In genomic region chr2:91682850-91683249, GRCm38 (mm10) we compare ENCODE assay signal across 8 mouse cellular contexts. TPM values are rescaled to one million over a fixed set of nuclear protein-coding genes. Genes with fewer than 3 reads are reported as not detected.
A peak's percentile ranks its signal among the peaks of the same experiment; 100 is the strongest.
DNase-seq lines count a peak whose midpoint lies in the region.

No protein-coding gene starts in this region.

- peak; percentile 17 to 59 for DNase-seq in adrenal gland, postnatal 36 days
- no peak for DNase-seq in adrenal gland, postnatal 25 days
- peak; percentile 59 for DNase-seq in urinary bladder, postnatal 14 days (ENCODE audit: low spot score)
- no peak for DNase-seq in urinary bladder, postnatal 36 days (ENCODE audit: low spot score in 2 of 2)
- peak; percentile 33 for DNase-seq in fibroblast of lung, adult 2 months (ENCODE audit: low read depth)
- DNase-seq in layer of hippocampus, adult 9-10 months (ENCODE audit: low spot score), result peak; percentile 44
- peak; percentile 88 for DNase-seq in lung, postnatal 10 days
- DNase-seq in thymus, postnatal 4 days, result peak; percentile 59

RNA-seq across cellular contexts. Expression of gene Atg13, which starts 27.5 kb away (rescaled TPM):
- 10 to 100 TPM; 47.8 to 82.8 TPM for total RNA-seq in adrenal gland, postnatal 36 days (2021)
- total RNA-seq in adrenal gland, postnatal 25 days (2021), result 67.5 and 84.1 TPM in 2 replicates

RNA-seq across cellular contexts. Expression of gene Harbi1, which starts 27.8 kb away (rescaled TPM):
- total RNA-seq in adrenal gland, postnatal 36 days (2021), result 10 to 100 TPM in 1 of 2 experiments, 1 to 10 TPM in 1; 9.0 to 14.9 TPM
- 12.5 and 13.9 TPM in 2 replicates for total RNA-seq in adrenal gland, postnatal 25 days (2021)

RNA-seq across cellular contexts. Expression of gene Arhgap1, which starts 33.2 kb away (rescaled TPM):
- total RNA-seq in adrenal gland, postnatal 36 days (2021), result 10 to 100 TPM; 63.7 to 68.4 TPM
- 58.7 and 68.6 TPM in 2 replicates for total RNA-seq in adrenal gland, postnatal 25 days (2021)

RNA-seq across cellular contexts. Expression of gene Zfp408, which starts 33.3 kb away (rescaled TPM):
- 10 to 100 TPM in 1 of 2 experiments, 1 to 10 TPM in 1; 9.7 to 11.6 TPM for total RNA-seq in adrenal gland, postnatal 36 days (2021)
- total RNA-seq in adrenal gland, postnatal 25 days (2021), result 14.5 and 15.5 TPM in 2 replicates

RNA-seq across cellular contexts. Expression of gene F2, which starts 46.6 kb away (rescaled TPM):
- 1 to 10 TPM in 1 of 2 experiments, under 1 TPM in 1; 0.20 to 1.1 TPM for total RNA-seq in adrenal gland, postnatal 36 days (2021)
- total RNA-seq in adrenal gland, postnatal 25 days (2021), result 0.15 and 13.7 TPM in 2 replicates

Comparison
In these comparisons a context has a peak if more than half of its experiments do, and no peak if none do; other contexts are left out.
1. DNase-seq: peak in adrenal gland, postnatal 36 days (2 of 2), urinary bladder, postnatal 14 days (single experiment), fibroblast of lung, adult 2 months (single experiment), layer of hippocampus, adult 9-10 months (single experiment), lung, postnatal 10 days (single experiment) and thymus, postnatal 4 days (single experiment); none in adrenal gland, postnatal 25 days (single experiment) and urinary bladder, postnatal 36 days (0 of 2).